Mouse (Mus musculus) B cell, adult (primary cell): ENCODE data around the gene Ehmt2. TPM values are rescaled to one million over a fixed set of nuclear protein-coding genes. Genes with fewer than 3 reads are reported as not detected.

Source experiments
- total RNA-seq: library from RNA; stranded (reverse); gene quantifications from 4 replicates; pipeline ENCODE4 v1.2.4, GENCODE M21; 2023; ENCODE audit not compliant: inconsistent age

Gene Ehmt2
- total RNA-seq = 152 to 164 TPM (median 157 TPM) in 4 replicates

DNA sequence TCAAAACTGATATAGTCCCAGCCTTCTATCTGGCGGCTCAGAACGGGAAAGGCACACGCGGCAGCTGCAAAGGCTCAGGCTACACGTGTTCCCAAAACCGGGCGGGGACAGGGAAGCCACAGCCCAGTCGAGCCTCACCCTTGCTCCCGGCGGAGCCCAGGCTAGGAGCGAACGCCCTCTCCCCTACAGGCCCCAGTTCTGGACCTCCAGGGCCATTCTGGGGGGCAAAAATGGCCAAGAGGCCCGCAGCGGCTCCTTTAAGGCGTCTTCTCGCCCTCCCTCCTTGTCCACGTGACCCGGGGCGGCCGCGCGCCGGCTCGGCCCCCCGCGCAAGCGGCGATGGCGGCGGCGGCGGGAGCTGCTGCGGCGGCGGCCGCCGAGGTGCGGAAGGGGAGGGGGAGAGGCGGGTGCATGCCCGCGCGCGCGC lies at the start of gene Ehmt2, which contains the start of gene C2:
Gene Ehmt2, plus strand, starts transcription at position 310 of the 427 bp plus-strand sequence.
Gene C2, minus strand, starts transcription at position 106 of the 427 bp plus-strand sequence.

DNA sequence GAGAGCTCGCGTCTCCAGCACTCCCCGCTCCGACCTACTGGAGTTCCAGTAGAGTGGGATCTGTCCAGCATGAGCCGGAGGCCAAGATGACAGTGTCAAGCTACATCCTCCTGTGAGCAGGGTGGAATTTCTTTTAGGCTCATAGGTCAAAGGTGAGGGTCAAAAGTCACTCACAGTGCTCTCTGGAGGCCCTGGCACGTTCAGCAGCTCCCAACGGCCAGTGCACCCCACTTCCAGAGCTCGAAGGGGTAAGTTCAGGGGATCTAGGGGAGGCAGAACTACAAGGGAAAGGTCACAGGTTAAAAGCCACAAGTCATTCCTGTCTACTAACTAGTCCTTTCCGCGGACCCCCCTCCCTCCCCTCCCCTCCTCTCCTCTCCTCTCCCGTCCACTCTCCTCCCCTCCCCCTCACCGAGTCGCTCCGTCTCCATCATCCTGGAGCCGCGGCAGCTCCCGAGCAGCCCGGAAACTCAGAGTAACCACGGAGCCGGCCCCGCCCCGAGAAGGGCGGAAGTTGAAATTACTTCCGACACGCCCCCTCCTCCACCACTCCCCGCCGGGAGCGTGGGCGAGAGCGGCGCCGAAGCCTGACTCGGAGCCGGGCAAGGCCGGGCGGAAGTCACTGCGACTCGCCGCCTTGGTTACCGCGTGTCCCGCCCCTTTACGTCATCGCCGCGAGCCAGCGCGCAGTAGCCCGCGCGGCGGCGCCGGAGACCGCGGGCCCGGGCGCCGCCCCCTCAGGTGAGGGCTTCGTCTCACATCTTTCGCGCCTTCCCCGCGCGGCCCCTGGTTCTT lies 48.4 kb upstream of the Ehmt2 start, which contains the start of the genes Skiv2l and Nelfe:
Gene Skiv2l, minus strand, starts transcription at position 489 of the 795 bp plus-strand sequence.
Gene Nelfe, plus strand, starts transcription at position 670 of the 795 bp plus-strand sequence.

DNA sequence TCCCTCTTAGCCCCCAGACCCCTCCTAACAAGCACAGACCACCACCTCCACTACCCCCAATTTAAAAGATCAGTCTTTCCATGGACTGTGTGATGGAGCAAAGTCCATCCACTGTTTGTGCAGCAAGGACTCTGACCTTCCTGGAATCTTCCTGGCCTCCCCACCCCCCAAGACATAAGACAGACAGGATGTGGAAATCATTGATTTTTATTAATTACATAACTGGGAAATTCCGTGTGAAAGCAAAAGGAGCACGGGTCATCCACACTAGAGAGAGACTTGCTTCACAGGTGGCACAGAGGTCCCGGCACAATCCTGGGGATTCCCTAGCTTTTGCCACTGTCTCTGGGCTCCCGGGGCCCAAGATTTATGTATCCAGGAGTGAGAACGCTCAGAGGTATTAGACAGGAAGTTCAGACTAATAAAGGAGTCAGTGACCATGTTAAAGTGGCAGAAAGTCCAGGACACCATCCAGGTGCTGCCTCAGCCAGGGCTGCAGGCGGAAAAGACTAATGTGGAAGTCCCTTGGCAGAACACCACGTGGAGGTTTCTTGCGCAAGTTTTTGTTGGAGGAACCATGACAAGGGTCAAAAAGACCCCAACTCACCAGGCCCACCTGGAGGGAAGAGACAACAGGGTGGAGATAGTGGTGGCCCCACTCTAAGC lies 35.7 kb upstream of the Ehmt2 start, which contains the start of gene Cfb:
Gene Cfb, minus strand, starts transcription at position 103 of the 666 bp plus-strand sequence.

DNA sequence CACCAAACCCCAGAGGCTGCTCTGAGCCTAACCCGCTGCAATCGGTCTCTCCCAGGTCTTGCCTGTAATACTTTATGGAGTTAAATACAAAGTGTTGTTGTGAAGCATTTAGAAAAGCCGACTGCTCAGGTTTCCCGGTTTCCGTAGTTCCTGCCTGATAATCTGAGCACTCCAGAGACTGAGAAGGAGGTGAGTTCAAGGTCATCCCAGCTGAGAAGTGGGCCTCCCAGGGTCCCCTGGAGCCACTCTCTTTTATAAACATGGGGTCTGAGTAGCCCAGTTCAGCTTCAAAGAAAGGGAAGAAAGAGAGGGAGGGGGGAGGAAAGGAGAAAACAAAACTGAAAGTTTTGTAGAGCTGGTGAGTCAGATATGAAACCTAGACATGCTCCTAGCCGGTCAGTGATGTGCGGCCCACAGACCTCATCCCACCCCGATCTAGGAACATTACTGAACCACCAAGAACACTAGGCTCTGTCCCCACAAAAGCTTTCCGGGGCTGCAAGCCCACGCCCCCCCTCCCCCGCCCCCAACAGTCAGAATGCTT lies 18.9 kb upstream of the Ehmt2 start, which contains the start of gene Zbtb12:
Gene Zbtb12, plus strand, starts transcription at position 148 of the 544 bp plus-strand sequence.

DNA sequence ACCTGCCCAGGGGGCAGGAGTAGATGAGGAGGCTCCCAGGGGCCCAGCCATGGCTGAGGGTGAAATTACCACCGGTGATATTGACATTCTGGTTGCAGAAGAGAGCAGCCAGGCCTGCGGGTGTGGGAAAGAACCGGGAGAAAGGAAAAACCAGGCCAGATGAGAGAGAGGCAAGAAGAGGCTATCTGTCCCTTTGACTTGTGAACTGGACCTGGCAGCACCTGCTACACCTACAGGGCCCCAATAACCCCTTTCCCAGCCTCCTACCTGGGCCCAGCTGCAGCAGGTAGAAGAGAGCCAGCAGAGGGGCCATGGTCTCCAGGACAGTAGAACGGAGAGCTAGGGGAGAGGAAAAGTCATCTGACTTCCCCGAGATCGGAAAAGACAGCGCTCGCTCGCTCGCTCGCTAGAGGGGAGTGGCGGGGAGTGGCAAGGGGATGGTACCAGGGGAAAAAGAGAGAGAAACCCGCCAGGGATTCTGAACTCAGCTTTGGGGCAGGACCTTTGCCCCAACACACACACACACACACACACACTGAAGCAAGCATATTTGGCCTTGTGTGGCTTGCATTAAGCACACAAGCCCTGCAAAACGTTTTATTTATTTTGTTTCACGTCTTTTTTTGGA lies 16.5 kb upstream of the Ehmt2 start, which contains the start of gene Gm20547:
Gene Gm20547, minus strand, starts transcription at position 360 of the 628 bp plus-strand sequence.

DNA sequence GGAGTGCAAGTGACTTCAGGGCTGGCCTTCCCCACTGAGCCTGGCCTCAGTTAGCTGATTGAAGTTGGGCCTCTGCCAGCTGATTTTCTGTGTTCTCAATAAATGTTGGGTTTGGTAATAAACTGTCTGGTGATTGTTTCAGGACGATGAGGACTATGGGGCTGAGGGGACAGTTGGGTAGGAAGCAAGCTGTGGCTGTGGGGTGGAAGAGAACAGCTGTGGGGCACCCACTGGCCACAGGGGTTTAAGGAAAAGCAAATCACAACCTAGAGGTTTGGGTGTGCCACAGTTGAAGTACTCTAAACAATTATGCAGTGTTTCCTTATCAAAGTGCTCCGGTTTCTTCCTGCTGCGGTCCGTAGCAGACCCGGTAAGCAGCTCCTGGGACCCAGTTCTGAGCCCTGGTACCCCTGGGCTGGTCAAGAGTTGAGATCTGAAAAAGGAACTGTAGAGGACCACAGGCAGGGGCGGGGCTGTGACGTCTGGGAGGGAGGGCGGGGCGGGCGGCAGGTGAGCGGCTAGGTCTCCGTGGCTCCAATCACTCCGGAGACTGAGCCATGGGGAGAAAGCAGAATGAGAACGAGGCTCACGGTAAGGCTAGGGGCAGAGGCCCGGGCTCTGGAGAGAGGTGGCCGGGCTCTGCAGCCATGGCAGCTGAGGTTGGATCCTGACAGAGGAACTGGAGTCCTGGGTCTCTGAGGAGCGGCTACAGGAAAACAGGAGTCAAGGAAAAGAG lies 15.8 kb downstream of the Ehmt2 start, which contains the start of gene Slc44a4:
Gene Slc44a4, plus strand, starts transcription at position 537 of the 736 bp plus-strand sequence.

DNA sequence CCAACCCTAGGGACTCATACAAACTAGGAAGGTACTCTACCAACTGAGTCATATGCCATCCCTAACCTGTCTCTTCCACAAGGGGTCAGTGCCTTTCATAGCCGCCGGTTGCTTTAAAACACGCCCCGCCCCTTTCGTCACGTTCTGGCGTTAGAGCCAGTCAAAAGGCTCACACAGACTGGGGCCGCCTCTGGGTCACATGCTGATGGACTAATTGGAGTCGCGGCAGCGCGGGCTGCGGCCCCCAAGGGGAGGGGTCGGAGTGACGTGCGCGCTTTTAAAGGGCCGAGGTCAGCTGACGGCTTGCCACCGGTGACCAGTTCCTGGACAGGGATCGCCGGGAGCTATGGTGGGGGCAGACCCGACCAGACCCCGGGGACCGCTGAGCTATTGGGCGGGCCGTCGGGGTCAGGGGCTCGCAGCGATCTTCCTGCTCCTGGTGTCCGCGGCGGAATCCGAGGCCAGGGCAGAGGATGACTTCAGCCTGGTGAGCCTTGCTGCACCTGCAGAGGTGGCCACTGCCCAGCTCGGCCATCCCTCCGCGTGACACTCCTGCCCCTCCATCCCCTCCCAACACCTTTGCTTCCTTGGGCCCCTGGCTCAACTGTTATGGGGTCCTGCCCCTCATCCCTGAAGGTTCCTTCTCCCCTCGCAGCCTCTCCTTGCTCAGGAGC lies 32.9 kb downstream of the Ehmt2 start, which contains the start of gene Neu1:
Gene Neu1, plus strand, starts transcription at position 193 of the 674 bp plus-strand sequence.

DNA sequence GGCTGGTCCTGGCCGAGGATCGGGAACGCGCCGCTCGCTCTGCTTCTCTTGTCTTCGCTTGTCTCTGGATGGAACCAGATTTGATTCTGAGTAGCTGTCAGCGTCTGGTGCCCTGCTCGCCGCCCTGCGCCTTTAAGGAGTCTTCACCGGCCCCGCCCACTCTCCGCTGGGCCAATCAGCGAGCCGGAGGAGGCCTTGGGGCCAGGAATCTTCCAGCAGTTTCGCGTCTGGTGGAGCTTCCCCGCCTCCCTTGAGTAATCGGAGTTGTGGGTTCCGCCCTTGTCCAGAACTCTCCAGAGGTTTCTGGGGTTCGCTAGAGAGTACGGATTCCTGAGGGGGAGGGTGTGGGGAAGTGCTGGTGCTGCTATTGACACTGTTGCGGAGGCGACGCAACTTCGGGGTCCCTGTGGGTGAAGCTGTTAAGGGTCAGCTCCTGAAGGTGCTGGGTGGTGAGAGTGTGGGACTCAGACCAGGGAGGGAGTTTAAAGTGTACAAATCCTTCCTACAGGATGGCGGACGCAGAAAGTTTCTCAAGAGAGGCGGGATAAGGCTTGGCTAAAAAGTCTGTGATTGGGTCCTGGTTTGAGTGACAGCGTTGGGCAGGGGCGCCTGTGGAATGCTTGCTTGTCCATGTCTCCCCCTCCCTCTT lies 61.0 kb downstream of the Ehmt2 start, which contains the start of gene Hspa1b:
Gene Hspa1b, minus strand, starts transcription at position 109 of the 649 bp plus-strand sequence.

Other genes starting within 250 kb of the Ehmt2 start
- gene Tnxb, start 227.9 kb upstream of the Ehmt2 start, total RNA-seq = 0.09 to 0.22 TPM (median 0.22 TPM) in 3 of 4 replicates, not detected in the other
- 1.8 to 3.2 TPM (median 2.4 TPM) in 4 replicates for gene C4b, start 154.6 kb upstream of the Ehmt2 start, total RNA-seq
- gene Cyp21a1, start 93.9 kb upstream of the Ehmt2 start, total RNA-seq = not detected in 4 replicates
- 60.8 to 71.7 TPM (median 69.2 TPM) in 4 replicates for gene Stk19, start 61.5 kb upstream of the Ehmt2 start, total RNA-seq
- gene Dxo, start 61.5 kb upstream of the Ehmt2 start, total RNA-seq = 75.3 to 85.7 TPM (median 83.7 TPM) in 4 replicates
- 102 to 123 TPM (median 110 TPM) in 4 replicates for gene Skiv2l, start 48.3 kb upstream of the Ehmt2 start, total RNA-seq
- gene Nelfe, start 48.1 kb upstream of the Ehmt2 start, total RNA-seq = 33.5 to 41.3 TPM (median 38.0 TPM) in 4 replicates
- gene Cfb, start 36.0 kb upstream of the Ehmt2 start, total RNA-seq = 0.54 TPM in 1 of 4 replicates, not detected in the others
- 11.1 to 11.4 TPM (median 11.2 TPM) in 4 replicates for gene Zbtb12, start 19.0 kb upstream of the Ehmt2 start, total RNA-seq
- 0.27 TPM in 1 of 4 replicates, not detected in the others for gene Gm20547, start 16.4 kb upstream of the Ehmt2 start, total RNA-seq
- gene C2, start 204 bp upstream of the Ehmt2 start, total RNA-seq = 1.8 to 3.4 TPM (median 2.8 TPM) in 4 replicates
- gene Slc44a4, start 16.0 kb downstream of the Ehmt2 start, total RNA-seq = not detected in 4 replicates
- 94.9 to 102 TPM (median 98.6 TPM) in 4 replicates for gene Neu1, start 32.8 kb downstream of the Ehmt2 start, total RNA-seq
- 17.8 to 62.2 TPM (median 28.7 TPM) in 4 replicates for gene Hspa1b, start 60.8 kb downstream of the Ehmt2 start, total RNA-seq
- not detected in 4 replicates for gene Gm20481, start 71.4 kb downstream of the Ehmt2 start, total RNA-seq
- 10.4 to 29.3 TPM (median 20.1 TPM) in 4 replicates for gene Hspa1a, start 73.7 kb downstream of the Ehmt2 start, total RNA-seq
- 0.21 to 0.38 TPM in 2 of 4 replicates, not detected in the others for gene Hspa1l, start 74.2 kb downstream of the Ehmt2 start, total RNA-seq
- 30.0 to 37.2 TPM (median 32.0 TPM) in 4 replicates for gene Lsm2, start 83.4 kb downstream of the Ehmt2 start, total RNA-seq
- gene Vars, start 102.5 kb downstream of the Ehmt2 start, total RNA-seq = 269 to 300 TPM (median 290 TPM) in 4 replicates
- gene Vwa7, start 118.1 kb downstream of the Ehmt2 start, total RNA-seq = 0.16 to 0.54 TPM (median 0.25 TPM) in 4 replicates
- 3.4 to 6.4 TPM (median 4.6 TPM) in 4 replicates for gene Sapcd1, start 129.5 kb downstream of the Ehmt2 start, total RNA-seq
- gene Msh5, start 148.3 kb downstream of the Ehmt2 start, total RNA-seq = 6.1 to 10.5 TPM (median 9.2 TPM) in 4 replicates
- gene Clic1, start 151.5 kb downstream of the Ehmt2 start, total RNA-seq = 196 to 218 TPM (median 210 TPM) in 4 replicates
- 2.6 to 4.8 TPM (median 4.2 TPM) in 4 replicates for gene Ddah2, start 160.6 kb downstream of the Ehmt2 start, total RNA-seq
- not detected in 4 replicates for gene Ly6g6c, start 166.9 kb downstream of the Ehmt2 start, total RNA-seq
- 0.45 TPM in 1 of 4 replicates, not detected in the others for gene Mpig6b, start 167.7 kb downstream of the Ehmt2 start, total RNA-seq
- not detected in 4 replicates for gene Ly6g6e, start 178.4 kb downstream of the Ehmt2 start, total RNA-seq
- gene Ly6g6d, start 179.6 kb downstream of the Ehmt2 start, total RNA-seq = not detected in 4 replicates
- not detected in 4 replicates for gene Ly6g6f, start 187.1 kb downstream of the Ehmt2 start, total RNA-seq
- 76.3 to 80.8 TPM (median 77.2 TPM) in 4 replicates for gene Abhd16a, start 190.8 kb downstream of the Ehmt2 start, total RNA-seq
- not detected in 4 replicates for gene Ly6g5c, start 209.8 kb downstream of the Ehmt2 start, total RNA-seq
- gene Ly6g5b, start 217.0 kb downstream of the Ehmt2 start, total RNA-seq = 0.93 to 1.6 TPM (median 1.2 TPM) in 4 replicates
- gene Gpank1, start 223.0 kb downstream of the Ehmt2 start, total RNA-seq = 24.7 to 31.8 TPM (median 30.3 TPM) in 4 replicates
- gene Csnk2b, start 223.6 kb downstream of the Ehmt2 start, total RNA-seq = 121 to 143 TPM (median 135 TPM) in 4 replicates
- 10.6 to 19.4 TPM (median 13.7 TPM) in 4 replicates for gene D17H6S53E, start 227.9 kb downstream of the Ehmt2 start, total RNA-seq
- 0.51 to 2.8 TPM (median 0.69 TPM) in 3 of 4 replicates, not detected in the other for gene Apom, start 233.6 kb downstream of the Ehmt2 start, total RNA-seq
- gene Bag6, start 236.7 kb downstream of the Ehmt2 start, total RNA-seq = 446 to 480 TPM (median 464 TPM) in 4 replicates